Mouse (Mus musculus) neural tube, embryonic 15.5 days (tissue): ENCODE measurements at regions not wholly inside any gene's neighbourhood (a gene's known extent, or its start where the extent isn't known, plus 50 kb on each side); places are given as distances from the start of the nearest gene placed in this dataset.

Source experiments
- ATAC-seq: fragments of 200-750 bp; cut with Nextera tagmentation; 2 replicates; pipeline ENCODE4 v1.8.0; 2017; ENCODE audit warnings: mild to moderate bottlenecking, moderate TSS enrichment, moderate library complexity; ENCODE audit not compliant: low FRiP score
- H3K27ac ChIP-seq: fragments of 300-500 bp; sonication (generic); replicated peaks from 2 replicates; pipeline ENCODE4 v1.5.1; 2015; ENCODE audit warnings: mild to moderate bottlenecking, inconsistent platforms
- H3K27me3 ChIP-seq: fragments of 300-500 bp; sonication (generic); replicated peaks from 2 replicates; pipeline ENCODE4 v1.6.1; 2015; ENCODE audit warnings: inconsistent platforms
- H3K36me3 ChIP-seq: fragments of 300-500 bp; sonication (generic); 2 replicates; pipeline ENCODE4 v1.6.1; 2015; ENCODE audit warnings: inconsistent platforms
- H3K4me1 ChIP-seq: fragments of 300-500 bp; sonication (generic); 2 replicates; pipeline ENCODE4 v1.6.1; 2015; ENCODE audit warnings: inconsistent platforms
- H3K4me2 ChIP-seq: fragments of 300-500 bp; sonication (generic); 2 replicates; pipeline ENCODE4 v1.6.1; 2015; ENCODE audit warnings: inconsistent platforms, mild to moderate bottlenecking, moderate library complexity
- H3K4me3 ChIP-seq: fragments of 300-500 bp; sonication (generic); replicated peaks from 2 replicates; pipeline ENCODE4 v1.5.1; 2015; ENCODE audit warnings: mild to moderate bottlenecking, inconsistent platforms
- H3K9ac ChIP-seq: fragments of 300-500 bp; sonication (generic); replicated peaks from 2 replicates; pipeline ENCODE4 v1.6.1; 2015; ENCODE audit warnings: mild to moderate bottlenecking, inconsistent platforms
- H3K9me3 ChIP-seq: fragments of 300-500 bp; sonication (generic); replicated peaks from 2 replicates; pipeline ENCODE4 v1.6.1; 2016; ENCODE audit warnings: inconsistent platforms
- WGBS: fragments of 180-500 bp; shearing (Covaris S2); methylation state at CpG from one replicate; pipeline ENCODE4 v1.1.7; 2015; ENCODE audit warnings: mixed read lengths; 5-methylcytosine and 5-hydroxymethylcytosine counted together

DNA sequence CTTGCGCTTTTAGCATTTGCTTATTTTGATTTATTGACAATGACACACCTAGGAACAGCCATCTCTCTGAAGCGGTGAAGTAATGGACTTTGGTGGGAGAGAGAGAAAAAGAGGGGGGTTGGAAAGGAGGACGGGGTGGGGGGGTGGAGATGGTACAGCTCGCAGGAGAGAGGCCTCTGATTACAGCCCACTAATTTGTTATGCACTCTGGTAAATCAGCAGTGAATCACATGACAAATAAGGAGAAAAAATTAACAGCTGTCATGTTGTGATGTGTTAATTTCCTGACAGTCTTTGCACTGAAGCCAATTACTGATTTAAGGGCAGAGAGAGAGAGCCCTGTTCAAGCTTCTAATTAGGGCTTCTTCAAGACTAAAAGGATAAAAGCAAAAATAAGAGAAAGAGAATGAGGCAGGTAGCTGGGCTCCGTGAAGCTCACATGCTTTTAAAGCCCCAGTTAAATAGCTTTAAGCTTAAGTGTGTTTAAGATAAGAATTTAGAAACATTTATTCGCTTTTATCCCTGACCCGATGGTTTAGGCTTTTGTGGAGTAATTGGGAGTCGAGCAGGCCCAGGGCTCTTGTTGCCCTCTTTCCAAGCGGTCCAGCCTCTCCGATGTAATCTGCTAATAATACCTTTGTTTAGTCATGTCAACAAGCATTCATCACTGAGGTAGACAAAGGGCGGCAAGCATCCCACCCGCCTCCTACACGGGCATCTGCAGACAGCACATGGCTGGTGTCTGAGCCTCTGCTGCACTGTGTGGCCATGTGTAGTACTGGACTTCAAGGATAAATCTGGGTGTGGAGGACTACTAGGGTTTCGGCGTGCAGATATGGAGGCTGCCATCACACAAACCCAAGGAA lies 193.7 kb upstream of the Tshz3 start:
- Histone ChIP-seq H3K4me3 (no peak overlapping the region), H3K4me2 (no peak overlapping the region), H3K9me3 (no peaks in the 10 kb centered on the region), H3K27ac (no peak overlapping the region), H3K9ac (no peak overlapping the region), H3K27me3 (no peaks in the 10 kb centered on the region), H3K4me1 (peaks cover 6% of the 10 kb centered on the region; the same call in 1 of the 2 replicates), H3K36me3 (no peaks in the 10 kb centered on the region)
- peak; percentile 47; the same call in 1 of the 2 replicates for ATAC-seq
- 54% methylated on average over 15 of the region's 15 CpGs for WGBS

DNA sequence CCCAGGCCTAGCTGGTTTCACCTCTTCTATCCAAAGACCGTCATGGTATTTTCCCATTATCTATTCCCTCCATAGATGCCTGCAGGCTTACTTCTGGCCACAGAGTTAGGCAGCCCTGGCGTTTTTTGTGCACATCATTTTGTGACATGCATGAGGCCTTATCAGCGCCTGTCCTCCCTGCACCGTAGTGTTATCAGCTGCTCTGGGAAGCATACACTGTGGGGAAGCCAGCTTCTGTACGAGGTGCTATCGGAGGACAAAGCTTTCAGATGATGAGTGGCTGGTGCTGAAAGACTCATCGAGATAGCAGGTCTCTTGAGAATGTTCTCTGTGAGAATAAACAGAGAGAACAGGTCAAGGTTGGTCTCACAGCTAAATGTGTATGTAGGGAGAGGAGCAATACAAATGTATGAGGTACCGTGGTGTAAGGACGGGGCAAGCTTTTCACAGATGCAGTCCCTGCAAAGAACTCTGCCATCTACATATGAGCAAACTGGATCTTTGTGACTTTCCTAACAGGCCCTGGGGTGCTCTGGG lies 190.0 kb upstream of the Tshz3 start:
- no peak overlapping the region for H3K4me2 ChIP-seq
- H3K27ac ChIP-seq, result no peak overlapping the region
- H3K4me1 ChIP-seq, result peaks cover 6% of the 10 kb centered on the region; the same call in 1 of the 2 replicates
- H3K4me3 ChIP-seq, result no peak overlapping the region
- no peaks in the 10 kb centered on the region for H3K9me3 ChIP-seq
- ATAC-seq, result no peak
- no peaks in the 10 kb centered on the region for H3K27me3 ChIP-seq
- WGBS, result 91% methylated on average over 9 of the region's 9 CpGs
- H3K9ac ChIP-seq, result no peak overlapping the region
- H3K36me3 ChIP-seq, result no peaks in the 10 kb centered on the region

DNA sequence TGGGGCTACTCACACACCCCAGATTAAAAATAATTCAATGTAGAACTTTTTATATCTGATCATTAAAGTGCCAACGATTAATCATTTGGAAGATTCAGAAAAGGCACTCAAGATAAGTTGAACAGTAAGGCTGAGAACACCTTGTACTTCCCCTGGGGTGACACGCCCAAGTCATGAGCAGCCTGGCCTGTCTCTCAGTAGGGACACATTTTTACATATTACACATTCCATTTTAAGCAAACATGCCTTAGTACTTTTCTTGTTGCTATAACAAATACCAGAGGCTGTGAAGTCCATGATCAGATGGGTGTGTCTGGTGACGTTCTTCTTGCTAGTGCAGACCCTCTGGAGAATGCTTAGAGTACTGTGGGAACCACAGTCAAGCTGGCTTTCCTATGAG lies 184.2 kb upstream of the Tshz3 start:
- no peak for ATAC-seq
- H3K9ac ChIP-seq, result no peak overlapping the region
- no peaks in the 10 kb centered on the region for H3K9me3 ChIP-seq
- no peaks in the 10 kb centered on the region for H3K36me3 ChIP-seq
- H3K27ac ChIP-seq, result no peak overlapping the region
- no peak overlapping the region for H3K4me2 ChIP-seq
- H3K27me3 ChIP-seq, result no peaks in the 10 kb centered on the region
- no peak overlapping the region for H3K4me3 ChIP-seq
- WGBS, result 89% methylated on average over 3 of the region's 3 CpGs
- no peaks in the 10 kb centered on the region for H3K4me1 ChIP-seq

DNA sequence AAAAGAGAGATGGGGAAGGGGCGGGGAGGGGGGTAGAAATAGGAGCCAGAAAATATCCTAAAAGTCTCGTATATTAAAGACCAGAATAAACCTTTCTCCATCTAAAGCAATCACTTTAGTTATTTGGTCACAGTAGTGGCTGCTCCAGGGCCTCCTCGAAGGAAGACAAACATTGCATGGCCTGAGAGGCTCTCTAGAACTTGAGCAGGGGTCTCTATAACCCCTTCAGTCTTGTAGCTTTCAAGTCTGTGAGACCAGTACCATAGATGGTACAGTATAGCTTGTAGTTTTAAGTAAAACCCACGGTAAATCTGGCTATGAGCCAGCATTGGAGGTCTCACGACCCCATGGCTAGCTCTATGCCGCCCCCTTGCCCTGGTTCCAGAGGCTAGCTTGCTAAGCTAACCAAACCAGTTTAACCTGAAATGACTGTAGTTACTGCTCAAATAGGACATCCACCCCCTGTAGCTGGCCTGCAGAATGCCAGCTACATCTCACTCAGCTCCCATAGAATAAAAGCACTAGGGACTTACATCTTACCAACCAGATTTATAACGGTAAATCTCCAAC lies 181.7 kb upstream of the Tshz3 start:
- Histone ChIP-seq H3K9ac (no peak overlapping the region), H3K4me1 (no peaks in the 10 kb centered on the region), H3K27ac (no peak overlapping the region), H3K36me3 (no peaks in the 10 kb centered on the region), H3K4me2 (no peak overlapping the region), H3K27me3 (no peaks in the 10 kb centered on the region), H3K9me3 (no peaks in the 10 kb centered on the region), H3K4me3 (no peak overlapping the region)
- WGBS, result 67% methylated on average over 7 of the region's 7 CpGs
- ATAC-seq, result no peak

DNA sequence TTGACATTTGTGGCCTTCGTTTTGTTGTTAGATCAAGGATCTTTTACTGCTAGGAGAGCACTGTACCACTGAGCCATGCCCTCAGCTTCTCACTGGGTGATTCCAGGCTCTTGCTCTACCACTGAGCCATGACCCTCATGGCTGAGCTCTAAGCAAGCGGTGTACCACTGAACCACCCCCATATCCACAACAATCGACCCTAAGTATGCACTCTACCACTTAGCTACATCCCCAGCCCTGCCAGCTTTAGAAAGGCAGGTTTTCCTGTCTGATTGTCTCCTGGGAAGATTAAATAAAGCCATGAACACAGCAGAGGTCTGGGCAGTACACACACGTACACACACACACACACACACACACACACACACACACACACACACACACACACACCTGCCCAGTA lies 178.9 kb upstream of the Tshz3 start:
- Histone ChIP-seq H3K27ac (no peak overlapping the region), H3K4me2 (no peak overlapping the region), H3K9me3 (no peaks in the 10 kb centered on the region), H3K4me1 (no peaks in the 10 kb centered on the region), H3K9ac (no peak overlapping the region), H3K36me3 (no peaks in the 10 kb centered on the region), H3K4me3 (no peak overlapping the region), H3K27me3 (no peaks in the 10 kb centered on the region)
- no peak for ATAC-seq
- 91% methylated on average over 4 of the region's 4 CpGs for WGBS

DNA sequence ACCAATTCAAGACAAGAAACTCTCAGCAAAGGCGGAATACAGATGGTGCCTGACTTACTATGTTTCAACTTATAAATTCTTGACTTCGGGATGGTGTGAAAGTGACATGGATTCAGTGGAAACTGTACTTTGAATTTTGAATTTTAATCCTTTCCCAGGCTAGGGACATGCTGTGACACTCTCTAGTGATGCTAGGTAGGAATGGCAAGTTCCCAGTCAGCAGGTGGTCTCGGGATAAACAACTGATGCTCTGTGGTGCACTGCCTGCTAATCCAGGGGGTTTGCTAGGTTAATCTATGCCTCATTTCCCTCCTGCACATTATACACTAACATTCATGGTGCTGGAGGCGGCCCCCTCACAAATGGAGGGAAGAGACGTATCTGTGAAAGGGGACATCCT lies 175.0 kb upstream of the Tshz3 start:
- WGBS, result 73% methylated on average over 5 of the region's 5 CpGs
- Histone ChIP-seq H3K27ac (no peak overlapping the region), H3K9me3 (no peaks in the 10 kb centered on the region), H3K36me3 (no peaks in the 10 kb centered on the region), H3K4me2 (no peak overlapping the region), H3K27me3 (no peaks in the 10 kb centered on the region), H3K4me1 (no peaks in the 10 kb centered on the region), H3K4me3 (no peak overlapping the region), H3K9ac (no peak overlapping the region)
- no peak for ATAC-seq

DNA sequence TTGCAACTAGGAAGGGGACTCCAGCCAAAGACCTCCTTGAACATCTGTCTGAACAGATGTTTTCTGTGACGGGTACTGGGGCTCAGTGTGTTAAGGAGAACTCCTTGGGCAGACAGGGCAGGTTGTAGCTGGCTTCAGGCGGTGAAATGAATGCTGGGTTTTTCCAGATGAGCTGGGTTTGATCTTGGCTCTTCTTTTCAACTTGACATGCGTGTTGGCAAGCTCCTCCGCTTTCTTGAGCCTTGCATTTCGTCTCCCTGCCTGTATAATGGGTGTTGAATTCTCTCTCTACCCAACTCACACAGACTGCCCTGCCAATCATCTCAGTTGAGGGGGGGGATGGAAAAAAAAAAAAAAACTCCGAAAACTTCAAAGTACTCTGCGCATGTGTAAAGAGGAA lies 171.8 kb upstream of the Tshz3 start:
- WGBS, result 77% methylated on average over 7 of the region's 7 CpGs

DNA sequence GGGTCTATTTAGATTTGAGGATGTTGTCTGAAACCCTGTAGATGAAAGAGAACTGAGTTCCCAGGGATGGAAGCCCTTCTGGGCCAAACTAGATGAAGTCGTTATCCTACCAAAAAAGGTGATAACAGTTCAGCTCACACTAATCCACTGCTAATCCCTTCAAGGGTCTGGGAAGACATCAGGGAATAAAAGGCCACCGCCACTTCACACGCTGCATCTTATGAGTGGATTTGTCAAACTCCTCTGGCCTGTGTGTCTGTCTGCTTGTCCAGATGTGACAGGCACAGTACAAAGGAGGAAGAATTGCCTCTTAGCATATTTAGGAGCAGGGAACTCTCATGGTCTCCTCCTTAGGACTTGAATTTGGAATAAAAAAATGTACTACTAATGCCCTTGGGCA lies 171.2 kb upstream of the Tshz3 start:
- Histone ChIP-seq H3K27ac (no peak overlapping the region), H3K36me3 (no peaks in the 10 kb centered on the region), H3K9me3 (no peaks in the 10 kb centered on the region), H3K4me1 (peaks cover 22% of the 10 kb centered on the region), H3K27me3 (no peaks in the 10 kb centered on the region), H3K4me3 (no peak overlapping the region), H3K4me2 (no peak overlapping the region), H3K9ac (no peak overlapping the region)
- ATAC-seq, result no peak
- 79% methylated on average over 3 of the region's 3 CpGs for WGBS

More for the DNA sequence above, 171.8 kb upstream of the Tshz3 start:
- ATAC-seq, result no peak
- no peak overlapping the region for H3K4me2 ChIP-seq
- no peaks in the 10 kb centered on the region for H3K36me3 ChIP-seq
- H3K4me1 ChIP-seq, result peaks cover 22% of the 10 kb centered on the region
- no peaks in the 10 kb centered on the region for H3K27me3 ChIP-seq
- H3K4me3 ChIP-seq, result no peak overlapping the region
- H3K9ac ChIP-seq, result no peak overlapping the region
- no peaks in the 10 kb centered on the region for H3K9me3 ChIP-seq
- H3K27ac ChIP-seq, result no peak overlapping the region

DNA sequence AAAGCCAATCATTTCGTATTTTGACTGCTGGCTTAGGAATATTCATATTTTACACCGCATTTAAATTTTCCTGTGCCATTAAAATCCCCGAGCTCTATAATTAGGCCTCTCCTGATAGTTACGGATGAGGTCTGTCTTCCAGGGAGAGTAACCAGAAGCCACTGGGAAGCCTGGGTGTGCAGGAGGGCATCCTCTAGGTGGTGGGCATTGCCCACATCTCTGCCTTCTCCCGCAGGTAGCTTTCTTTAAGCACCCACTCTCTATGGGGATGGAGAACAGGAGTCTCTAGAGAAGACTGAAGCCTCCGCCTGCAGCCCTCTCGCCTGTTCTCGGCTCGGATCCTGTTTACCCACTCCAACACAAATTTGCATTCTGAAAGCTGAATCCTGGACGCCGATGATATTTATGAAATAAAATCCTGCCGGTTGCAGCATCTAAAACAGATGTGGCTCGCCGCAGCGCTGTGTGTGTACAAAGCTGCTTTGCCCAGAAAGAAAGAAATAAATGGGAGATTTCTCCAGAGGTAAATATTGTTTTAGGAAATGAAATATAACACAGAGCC lies 168.3 kb upstream of the Tshz3 start:
- WGBS, result 53% methylated on average over 15 of the region's 15 CpGs
- ATAC-seq, result no peak
- H3K27me3 ChIP-seq, result no peaks in the 10 kb centered on the region
- no peak overlapping the region for H3K9ac ChIP-seq
- H3K4me2 ChIP-seq, result peak overlapping the region; percentile 26
- H3K4me3 ChIP-seq, result no peak overlapping the region
- H3K9me3 ChIP-seq, result no peaks in the 10 kb centered on the region
- peaks cover 22% of the 10 kb centered on the region for H3K4me1 ChIP-seq
- peak overlapping the region; percentile 46; the same call in 1 of the 2 replicates for H3K27ac ChIP-seq
- H3K36me3 ChIP-seq, result no peaks in the 10 kb centered on the region

DNA sequence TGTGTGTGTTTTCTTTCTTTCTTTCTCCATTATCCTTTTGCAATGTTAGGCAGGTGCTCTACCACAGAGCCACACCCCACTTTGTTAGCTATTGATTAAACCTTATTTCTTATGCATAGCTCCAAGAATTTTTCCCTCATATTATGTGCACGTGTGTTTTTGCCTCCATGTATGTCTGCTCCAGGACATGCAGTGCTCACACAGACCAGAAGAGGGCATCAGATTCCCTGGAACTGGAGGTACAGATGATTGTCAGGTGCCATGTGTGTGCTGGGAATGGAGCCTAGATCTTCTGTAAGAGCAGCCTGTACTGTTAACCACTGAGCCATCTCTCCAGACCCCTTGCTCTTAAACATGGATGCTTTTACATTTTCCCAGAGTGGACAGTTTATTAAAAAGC lies 166.4 kb upstream of the Tshz3 start:
- Histone ChIP-seq H3K4me1 (peaks cover 22% of the 10 kb centered on the region), H3K9me3 (no peaks in the 10 kb centered on the region), H3K27me3 (no peaks in the 10 kb centered on the region), H3K4me3 (no peak overlapping the region), H3K4me2 (no peak overlapping the region), H3K36me3 (no peaks in the 10 kb centered on the region), H3K9ac (no peak overlapping the region), H3K27ac (no peak overlapping the region)
- WGBS, result 94% methylated on average over 1 of the region's 1 CpGs
- ATAC-seq, result no peak

DNA sequence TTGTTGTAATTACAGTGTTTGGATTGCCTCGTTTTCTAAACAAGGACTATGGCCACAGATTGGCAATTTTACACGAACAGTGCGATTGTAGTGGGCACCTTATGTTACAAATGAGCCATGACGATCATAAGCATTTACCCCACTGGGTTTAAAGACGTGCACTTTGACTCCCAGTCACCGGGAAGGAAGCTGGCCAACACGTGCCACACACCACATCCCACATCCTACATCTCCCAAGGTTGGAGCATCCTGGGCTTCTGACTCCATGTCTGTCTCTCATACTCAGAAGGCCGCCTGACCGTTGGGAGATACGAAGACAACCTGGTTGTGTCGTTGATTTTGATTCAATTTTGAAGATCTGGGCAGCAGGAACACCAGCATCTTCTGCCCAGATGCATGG lies 159.8 kb upstream of the Tshz3 start:
- H3K9ac ChIP-seq, result no peak overlapping the region
- H3K4me1 ChIP-seq, result no peaks in the 10 kb centered on the region
- H3K36me3 ChIP-seq, result no peaks in the 10 kb centered on the region
- no peaks in the 10 kb centered on the region for H3K27me3 ChIP-seq
- no peak overlapping the region for H3K4me2 ChIP-seq
- H3K9me3 ChIP-seq, result no peaks in the 10 kb centered on the region
- no peak overlapping the region for H3K4me3 ChIP-seq
- ATAC-seq, result no peak
- WGBS, result 73% methylated on average over 11 of the region's 11 CpGs
- H3K27ac ChIP-seq, result no peak overlapping the region

DNA sequence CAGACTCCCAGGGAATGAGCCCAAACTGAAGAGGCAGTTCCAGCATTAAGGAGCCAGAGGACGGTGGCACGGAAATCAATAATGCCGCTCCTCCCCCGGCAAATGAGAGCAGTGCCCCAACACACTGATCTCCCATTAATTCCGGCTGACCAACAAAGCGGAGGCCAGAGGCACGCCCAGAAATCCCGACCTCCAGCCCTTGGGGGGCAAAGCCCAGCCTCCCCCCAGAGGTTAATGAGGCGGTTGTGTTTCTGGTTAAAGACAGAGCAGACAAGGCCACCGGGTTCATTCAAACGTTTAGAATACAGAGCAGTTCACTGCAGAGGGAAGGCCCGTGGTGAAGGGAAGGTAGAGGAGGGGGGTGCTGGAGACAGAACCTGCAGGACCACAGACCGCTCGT lies 149.9 kb upstream of the Tshz3 start:
- Histone ChIP-seq H3K27me3 (no peaks in the 10 kb centered on the region), H3K27ac (no peak overlapping the region), H3K36me3 (no peaks in the 10 kb centered on the region), H3K9ac (no peak overlapping the region), H3K4me3 (no peak overlapping the region), H3K4me1 (0 out of 2 replicates have a peak, but pooled peaks cover 5% of the 10 kb centered on the region), H3K4me2 (no peak overlapping the region), H3K9me3 (no peaks in the 10 kb centered on the region)
- no peak for ATAC-seq
- WGBS, result 26% methylated on average over 14 of the region's 14 CpGs
